30 mouse cellular contexts compared by ENCODE assay signal in genomic region chr7:135553550-135553949, GRCm38 (mm10). TPM values are rescaled to one million over a fixed set of nuclear protein-coding genes. Genes with fewer than 3 reads are reported as not detected.
DNase-seq lines count a peak whose midpoint lies in the region; ATAC-seq and TF ChIP-seq lines count a peak whose summit lies in the region.
"Had no signal": no experiment of that assay in that cellular context is flagged by ENCODE, and none has a peak within 500 bp of the region (broad histone marks: within the 10 kb centered on the region; RNA-seq: fewer than 3 reads in every experiment).

No protein-coding gene starts in this region.

- H3K9ac ChIP-seq in liver, postnatal 0 days (replicated peaks): no peak overlapping the region
- no peak overlapping the region for H3K9ac ChIP-seq in liver, embryonic 12.5 days
- H3K9ac ChIP-seq: embryonic facial prominence, embryonic 12.5 days; embryonic facial prominence, embryonic 15.5 days; forebrain, postnatal 0 days; heart, embryonic 13.5 days; hindbrain, embryonic 12.5 days; hindbrain, embryonic 15.5 days had no signal

- H3K4me1 ChIP-seq in liver, postnatal 0 days (ENCODE audit: insufficient read depth): no peaks in the 10 kb centered on the region
- peaks cover 34% of the 10 kb centered on the region for H3K4me1 ChIP-seq in liver, embryonic 12.5 days

- ATAC-seq in liver, postnatal 0 days: no peak
- no peak for ATAC-seq in liver, embryonic 12.5 days
- peak; percentile 34 for ATAC-seq in common myeloid progenitor, adult 5-6 weeks (replicated peaks; ENCODE audit: low read depth, poor library complexity, severe bottlenecking)
- ATAC-seq in megakaryocyte progenitor cell, adult 5-6 weeks (replicated peaks; ENCODE audit: poor library complexity): peak; percentile 64
- no peak for ATAC-seq in cerebellum, adult (ENCODE audit: insufficient number of reproducible peaks, low FRiP score, low TSS enrichment)
- ATAC-seq: forebrain, embryonic 14.5 days; forebrain, postnatal 0 days had no signal

- TF ChIP-seq CTCF in liver, postnatal 0 days (IDR thresholded peaks at IDR 0.05; ENCODE audit: low read depth): 0 out of 2 replicates have a peak, but pooled peaks have one; percentile 12

- no peak overlapping the region for H3K27ac ChIP-seq in liver, postnatal 0 days (ENCODE audit: low read depth)
- H3K27ac ChIP-seq in liver, embryonic 12.5 days: no peak overlapping the region
- H3K27ac ChIP-seq: embryonic facial prominence, embryonic 12.5 days; embryonic facial prominence, embryonic 15.5 days; gastrocnemius, adult 2 months; heart, adult 2 months; heart, embryonic 10.5 days; heart, embryonic 13.5 days; hindbrain, embryonic 12.5 days; hindbrain, embryonic 15.5 days had no signal

- 55% methylated on average over 3 of the region's 3 CpGs for WGBS in liver, postnatal 0 days (ENCODE audit: insufficient replicate concordance)
- 35% methylated on average over 3 of the region's 3 CpGs for WGBS in liver, embryonic 12.5 days (ENCODE audit: insufficient replicate concordance)

- no peaks in the 10 kb centered on the region for H3K9me3 ChIP-seq in liver, postnatal 0 days (ENCODE audit: low read length)
- H3K9me3 ChIP-seq in liver, embryonic 12.5 days (replicated peaks): no peaks in the 10 kb centered on the region
- H3K9me3 ChIP-seq: embryonic facial prominence, embryonic 12.5 days; embryonic facial prominence, embryonic 15.5 days; heart, embryonic 10.5 days; heart, embryonic 13.5 days; hindbrain, embryonic 12.5 days; hindbrain, embryonic 15.5 days had no signal

- no peak for DNase-seq in liver, postnatal 0 days
- DNase-seq in T-cell, adult 2 months (ENCODE audit: low spot score): no peak
- DNase-seq in gastrocnemius, postnatal 10 days: no peak
- DNase-seq in lung, postnatal 36 days: no peak
- DNase-seq: adrenal gland, adult 8-10 months; adrenal gland, postnatal 25 days; B cell, adult 2 months; cerebellum, adult 18-20 months; cerebellum, adult 9-10 months; cerebellum, postnatal 14 days; forebrain, postnatal 0 days; gastrocnemius, adult 2 months; gastrocnemius, postnatal 25 days; heart, adult 2 months; heart, postnatal 14 days had no signal

- no peaks in the 10 kb centered on the region for H3K36me3 ChIP-seq in liver, postnatal 0 days (replicated peaks; ENCODE audit: insufficient read depth, low read length)
- H3K36me3 ChIP-seq in liver, embryonic 12.5 days: no peaks in the 10 kb centered on the region
- H3K36me3 ChIP-seq: embryonic facial prominence, embryonic 12.5 days; embryonic facial prominence, embryonic 15.5 days; heart, embryonic 10.5 days; heart, embryonic 13.5 days; hindbrain, embryonic 12.5 days; hindbrain, embryonic 15.5 days had no signal

- H3K4me2 ChIP-seq in liver, postnatal 0 days (ENCODE audit: low read depth, low read length): no peak overlapping the region
- H3K4me2 ChIP-seq in liver, embryonic 12.5 days: no peak overlapping the region
- H3K4me2 ChIP-seq: embryonic facial prominence, embryonic 12.5 days; embryonic facial prominence, embryonic 15.5 days; heart, embryonic 13.5 days; hindbrain, embryonic 12.5 days; hindbrain, embryonic 15.5 days had no signal

- no peak for TF ChIP-seq EP300 in liver, postnatal 0 days (IDR thresholded peaks at IDR 0.05; ENCODE audit: low read depth)

- H3K27me3 ChIP-seq in liver, postnatal 0 days (ENCODE audit: insufficient read depth, low read length): no peaks in the 10 kb centered on the region
- H3K27me3 ChIP-seq in liver, embryonic 12.5 days (replicated peaks): no peaks in the 10 kb centered on the region
- H3K27me3 ChIP-seq: embryonic facial prominence, embryonic 12.5 days; hindbrain, embryonic 15.5 days had no signal

- no peak overlapping the region for H3K4me3 ChIP-seq in liver, postnatal 0 days (ENCODE audit: low read depth, low read length)
- H3K4me3 ChIP-seq in liver, embryonic 12.5 days: no peak overlapping the region
- H3K4me3 ChIP-seq: embryonic facial prominence, embryonic 12.5 days; embryonic facial prominence, embryonic 15.5 days; gastrocnemius, adult 2 months; heart, adult 2 months; heart, embryonic 10.5 days; heart, embryonic 13.5 days; hindbrain, embryonic 12.5 days; hindbrain, embryonic 15.5 days had no signal

RNA-seq across cellular contexts. Expression of gene Ptpre, which starts 16.3 kb away (rescaled TPM):
- 3.5 and 3.9 TPM in 2 replicates for polyA plus RNA-seq in liver, postnatal 0 days (2015; fragmentation: Nextera tagmentation; extraction: Ambion mirVana)
- 4.6 and 6.0 TPM in 2 replicates for polyA plus RNA-seq in liver, embryonic 12.5 days (2016; fragmentation: Nextera tagmentation; extraction: Ambion mirVana)
- 80.7 and 86.9 TPM in 2 replicates for total RNA-seq in common myeloid progenitor, adult 5-6 weeks (2017)
- 61.4 and 74.2 TPM in 2 replicates for total RNA-seq in megakaryocyte progenitor cell, adult 5-6 weeks (2015)
- total RNA-seq in megakaryocyte progenitor cell, adult 5-6 weeks (2017): 49.6 and 59.1 TPM in 2 replicates
- total RNA-seq in gastrocnemius, postnatal 10 days (2021): 10 to 100 TPM in 1 of 2 experiments, 1 to 10 TPM in 1; 8.2 to 10.6 TPM

RNA-seq across cellular contexts. Expression of gene Clrn3, which starts 25.1 kb away (rescaled TPM):
- polyA plus RNA-seq in liver, postnatal 0 days (2015; fragmentation: Nextera tagmentation; extraction: Ambion mirVana): not detected in 2 replicates
- polyA plus RNA-seq in liver, embryonic 12.5 days (2016; fragmentation: Nextera tagmentation; extraction: Ambion mirVana): not detected in 2 replicates
- not detected in 2 replicates for total RNA-seq in common myeloid progenitor, adult 5-6 weeks (2017)
- 0.07 TPM in 1 of 2 replicates, not detected in the other for total RNA-seq in megakaryocyte progenitor cell, adult 5-6 weeks (2015)
- not detected in 2 replicates for total RNA-seq in megakaryocyte progenitor cell, adult 5-6 weeks (2017)
- total RNA-seq in gastrocnemius, postnatal 10 days (2021): not detected
- total RNA-seq: adrenal gland, adult 8-10 months; adrenal gland, postnatal 25 days; gastrocnemius, adult 2 months; gastrocnemius, postnatal 25 days; heart, adult 2 months; heart, postnatal 14 days; hematopoietic stem cell, adult 5-6 weeks had no signal
- polyA plus RNA-seq: brain, embryonic 14.5 days; embryonic facial prominence, embryonic 12.5 days; embryonic facial prominence, embryonic 15.5 days; forebrain, embryonic 11.5 days; forebrain, embryonic 14.5 days; forebrain, postnatal 0 days; frontal cortex, adult 2 months; heart, adult 2 months; heart, embryonic 10.5 days; heart, embryonic 13.5 days; hindbrain, embryonic 12.5 days; hindbrain, embryonic 15.5 days had no signal

Comparison
In these comparisons a context has a peak if more than half of its experiments do, and no peak if none do; other contexts are left out.
1. ATAC-seq: peak in common myeloid progenitor, adult 5-6 weeks (single experiment) and megakaryocyte progenitor cell, adult 5-6 weeks (single experiment); none in liver, postnatal 0 days (single experiment), liver, embryonic 12.5 days (single experiment) and cerebellum, adult (single experiment).